Mouse (Mus musculus) spleen, postnatal 14 days (tissue): Measurements from ENCODE around the gene Mtr.

Experiments used
- DNase-seq, 2 experiments: peaks; one replicate each; pipeline ENCODE4 v3.0.0; 2021 to 2022; ENCODE audit warnings: low spot score in 2 of 2

Mtr gene

GRCm38 (mm10) chr13:12243991-12244390 lies 13.9 kb downstream of the Mtr start:
- no peak for DNase-seq

DNA sequence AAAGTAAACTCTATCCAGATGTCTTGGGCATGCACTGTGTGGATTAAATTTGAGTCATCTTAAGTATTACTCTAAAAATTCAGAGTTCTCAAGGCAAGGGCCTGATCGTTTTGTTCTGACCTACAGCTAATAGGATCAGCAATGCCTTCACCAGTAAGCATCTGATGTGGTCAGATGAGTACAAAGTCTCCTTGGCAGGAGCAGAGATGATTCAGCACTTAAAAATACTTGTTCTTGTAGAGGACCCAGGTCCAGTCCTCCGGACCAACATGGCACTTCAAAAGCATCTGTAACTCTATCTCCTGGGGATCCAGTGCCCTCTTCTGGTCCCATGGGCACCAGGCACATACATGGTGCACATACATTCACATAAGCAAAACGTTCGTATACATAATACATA lies 25.8 kb downstream of the Mtr start:
- no peak for DNase-seq

DNA sequence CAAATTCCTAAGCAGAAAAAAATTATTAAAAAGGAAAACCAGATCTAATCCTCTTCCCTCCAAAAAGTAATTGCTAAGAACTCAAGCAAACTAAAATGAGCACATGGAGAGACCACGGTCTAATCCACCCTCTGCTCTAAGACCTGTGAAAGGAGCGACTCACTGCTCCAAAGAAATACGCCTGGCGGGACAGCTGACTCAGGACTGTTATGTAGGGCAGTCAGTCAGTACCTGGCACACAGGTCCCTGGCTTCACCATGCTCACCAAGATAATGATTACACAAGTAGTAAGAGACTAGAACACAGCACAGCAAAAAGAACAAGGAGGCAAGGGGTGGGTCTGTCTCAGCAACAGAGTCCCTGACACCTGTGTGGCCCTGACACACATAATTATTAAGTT lies 29.7 kb downstream of the Mtr start:
- no peak for DNase-seq

DNA sequence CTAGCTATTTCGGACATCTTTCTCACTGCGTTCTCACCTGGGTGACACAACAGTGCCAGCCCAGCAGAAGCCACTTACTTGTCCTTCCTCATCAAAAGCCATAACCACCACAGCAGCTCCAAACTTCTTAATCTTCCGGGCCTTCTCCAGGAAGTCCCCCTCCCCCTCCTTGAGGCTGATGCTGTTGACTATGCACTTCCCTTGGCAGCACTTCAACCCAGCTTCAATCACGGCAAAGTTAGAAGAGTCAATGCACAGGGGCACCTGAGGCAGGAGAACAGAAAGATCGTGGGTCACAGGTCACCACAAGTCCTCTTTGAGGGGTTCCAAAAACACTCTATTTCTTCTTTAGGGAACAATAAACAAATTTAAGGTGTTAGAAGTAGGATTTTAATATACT lies 30.3 kb downstream of the Mtr start:
- no peak for DNase-seq

GRCm38 (mm10) chr13:12218603-12219002 lies 39.3 kb downstream of the Mtr start:
- no peak for DNase-seq

DNA sequence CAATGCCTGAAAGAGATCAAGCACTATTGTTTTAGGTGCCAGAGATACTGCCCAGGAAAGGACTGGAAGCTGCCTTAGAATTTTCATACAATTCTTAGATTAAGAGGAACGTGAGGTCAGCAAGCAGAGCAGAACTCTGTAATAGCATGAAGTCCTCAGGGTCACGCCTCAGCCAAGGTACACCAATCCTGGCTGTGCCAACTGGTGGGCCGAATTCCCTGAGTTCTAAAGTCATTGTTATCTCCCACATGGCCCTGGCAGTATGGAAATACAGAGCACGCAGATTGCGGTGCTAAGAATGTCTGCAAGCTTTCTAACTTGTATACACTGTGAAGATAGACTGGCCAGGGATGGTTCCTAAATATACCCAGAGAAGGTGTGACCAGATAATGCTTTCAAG lies 43.0 kb downstream of the Mtr start:
- DNase-seq: no peak

- DNase-seq: no peak
Observed at GRCm38 (mm10) chr13:12211058-12211457, 46.9 kb downstream of the Mtr start.

GRCm38 (mm10) chr13:12210023-12210762 lies 47.7 kb downstream of the Mtr start:
- peak in 1 of 2 experiments; percentile 27 for DNase-seq

- DNase-seq: no peak
Observed at GRCm38 (mm10) chr13:12200372-12200771, 57.5 kb downstream of the Mtr start.

DNA sequence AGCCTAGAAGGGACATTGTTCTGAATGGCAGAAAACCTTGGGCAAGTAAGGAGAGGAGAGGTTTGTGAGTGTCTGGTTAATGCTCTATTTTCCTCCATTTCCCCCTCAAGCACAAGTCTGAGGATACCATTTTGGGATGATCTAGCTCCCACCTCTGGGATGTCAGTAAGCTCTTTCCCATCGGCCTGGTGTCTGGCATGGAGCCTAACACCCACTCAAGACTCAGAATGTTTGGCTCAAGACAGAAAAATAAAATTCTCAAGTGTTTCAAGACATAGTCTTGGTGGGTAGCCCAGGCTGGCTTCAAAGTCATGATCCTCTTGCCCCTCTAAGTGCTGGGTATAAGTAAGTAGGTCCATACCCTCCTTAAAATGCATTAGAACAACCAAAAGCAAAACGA lies 59.4 kb downstream of the Mtr start:
- no peak for DNase-seq

GRCm38 (mm10) chr13:12196861-12197260 lies 61.1 kb downstream of the Mtr start:
- DNase-seq: no peak

DNA sequence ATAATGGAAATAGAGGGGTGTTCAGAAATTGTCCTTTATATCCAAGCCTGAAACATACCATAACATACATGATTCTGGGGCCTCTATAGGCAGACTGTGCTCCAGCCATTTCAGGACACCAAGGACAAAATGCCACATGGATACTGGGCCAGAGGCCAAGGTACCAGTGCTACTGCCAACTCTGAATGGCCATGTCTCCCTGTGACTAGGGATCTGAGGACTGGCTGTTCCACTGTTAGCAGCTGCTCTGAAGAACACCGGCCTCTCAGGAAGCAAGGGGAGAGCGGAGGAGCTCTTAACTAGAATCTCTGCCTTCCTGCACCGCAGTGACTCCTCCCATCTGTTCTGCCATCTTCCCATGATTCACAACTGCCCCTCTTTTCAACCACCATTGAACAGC lies 61.9 kb downstream of the Mtr start:
- DNase-seq: no peak

GRCm38 (mm10) chr13:12194942-12195662 lies 62.8 kb downstream of the Mtr start:
- DNase-seq: no peak

DNA sequence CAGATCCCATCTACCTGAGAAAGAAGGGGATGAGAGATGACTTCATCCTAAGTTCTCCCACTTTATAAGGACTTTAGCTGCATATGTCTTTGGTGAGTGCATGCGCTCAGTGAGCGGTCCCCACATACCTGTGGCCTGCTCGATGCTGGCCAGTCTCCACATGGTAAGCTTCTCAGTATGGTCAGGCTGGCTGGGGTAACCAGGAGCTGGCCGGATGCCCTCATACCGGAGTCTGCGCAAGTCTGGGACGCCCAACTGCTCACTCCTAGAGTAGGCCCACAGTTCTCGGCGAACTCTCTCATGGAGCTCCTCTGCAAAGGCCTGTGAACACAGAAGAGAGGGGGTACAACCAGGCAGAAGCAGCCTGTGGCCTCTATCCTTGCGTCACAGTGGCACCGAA lies 68.7 kb downstream of the Mtr start:
- no peak for DNase-seq

GRCm38 (mm10) chr13:12188804-12189203 lies 69.1 kb downstream of the Mtr start:
- DNase-seq: no peak

- DNase-seq: no peak
Observed at GRCm38 (mm10) chr13:12179481-12179880, 78.4 kb downstream of the Mtr start.

- no peak for DNase-seq
Observed at GRCm38 (mm10) chr13:12176761-12177160, 81.2 kb downstream of the Mtr start.

GRCm38 (mm10) chr13:12175988-12176736 lies 81.8 kb downstream of the Mtr start:
- no peak for DNase-seq

- DNase-seq: no peak
Observed at GRCm38 (mm10) chr13:12167276-12167675, 90.6 kb downstream of the Mtr start.

DNA sequence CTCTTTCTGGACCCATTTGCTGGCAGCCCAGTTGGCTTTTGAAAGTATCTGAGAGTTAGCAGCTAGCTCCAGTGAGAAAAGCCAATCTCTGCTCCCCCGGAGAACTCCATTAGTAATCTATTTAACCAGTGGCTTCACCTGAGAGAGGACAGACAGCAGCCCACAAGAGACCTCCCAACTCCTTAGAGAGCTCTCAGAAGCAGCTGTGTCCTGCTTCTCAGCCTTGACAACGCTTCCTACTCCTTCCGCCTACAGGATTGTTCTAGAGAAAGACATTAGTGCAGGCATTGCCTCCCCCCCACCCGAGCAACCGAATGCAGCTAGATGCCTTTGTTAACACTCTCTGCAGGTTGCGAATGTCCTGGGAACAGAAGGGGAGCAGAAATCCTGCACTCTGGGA lies 91.5 kb downstream of the Mtr start:
- no peak for DNase-seq

GRCm38 (mm10) chr13:12165461-12166058 lies 92.4 kb downstream of the Mtr start:
- no peak for DNase-seq

- DNase-seq: no peak
Observed at GRCm38 (mm10) chr13:12162457-12162856, 95.5 kb downstream of the Mtr start.
